Mouse (Mus musculus) olfactory bulb, adult 2 months (tissue): ENCODE data around the gene Rcl1.

Source experiments
- CTCF ChIP-seq: fragments of 200-500 bp; IDR thresholded peaks from 2 replicates; pipeline ENCODE4 v1.5.1; 2012; ENCODE audit warnings: low read depth, mild to moderate bottlenecking, low read length, moderate library complexity; ENCODE audit not compliant: insufficient read depth
- POLR2A ChIP-seq: fragments of 200-500 bp; IDR thresholded peaks from 2 replicates; pipeline ENCODE4 v1.6.1; 2012; ENCODE audit warnings: mild to moderate bottlenecking, low read depth, low read length, moderate library complexity; ENCODE audit not compliant: insufficient read depth

DNA sequence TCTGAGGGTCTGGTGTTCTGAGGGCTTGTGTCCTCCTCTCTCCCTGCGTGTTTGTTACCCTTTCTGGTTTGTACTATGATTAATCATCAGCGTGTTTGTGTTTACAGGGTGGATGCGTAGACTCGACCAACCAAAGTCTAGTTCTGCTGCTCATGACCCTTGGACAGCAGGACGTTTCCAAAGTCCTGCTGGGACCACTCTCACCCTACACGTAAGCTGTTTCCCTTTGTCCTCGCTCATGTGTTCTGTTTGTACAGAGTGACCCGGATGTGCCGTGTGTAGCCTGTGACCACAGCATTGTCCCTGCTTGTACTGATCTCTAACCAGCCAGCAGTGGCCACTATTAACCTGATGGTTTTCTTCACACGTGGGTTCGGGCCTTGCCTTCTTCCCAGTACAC is 33.1 kb downstream of the Rcl1 start:
- no peak for TF ChIP-seq CTCF
- no peak for TF ChIP-seq POLR2A
